Mouse (Mus musculus): ENCODE results near the gene Plxna2. TPM values are rescaled to one million over a fixed set of nuclear protein-coding genes. Genes with fewer than 3 reads are reported as not detected.

Gene Plxna2
- polyA plus RNA-seq, 1 experiment from 2014 or later = 7.7 TPM

GRCm38 (mm10) chr1:194745177-194745934 lies 127.3 kb downstream of the Plxna2 start:
- ATAC-seq (ENCODE audit: insufficient number of reproducible peaks, insufficient read depth, low FRiP score, low read depth) = no peak
- Histone ChIP-seq H3K27ac (ENCODE audit: low read length) (no peak overlapping the region), H3K4me1 (ENCODE audit: control insufficient read depth, insufficient read depth, low read length) (peaks cover 3% of the 10 kb centered on the region; the same call in 1 of the 2 replicates), H3K4me2 (replicated peaks; ENCODE audit: low read depth, low read length) (no peak overlapping the region), H3K9ac (replicated peaks; ENCODE audit: low read depth, low read length) (no peak overlapping the region), H3K4me3 (ENCODE audit: low read depth, low read length) (no peak overlapping the region), H3K9me3 (ENCODE audit: control insufficient read depth, low read depth, low read length) (no peaks in the 10 kb centered on the region), H3K36me3 (ENCODE audit: control insufficient read depth, insufficient read depth, low read length) (no peaks in the 10 kb centered on the region; the same call in 1 of the 2 replicates), H3K27me3 (ENCODE audit: control insufficient read depth, insufficient read depth, low read length) (no peaks in the 10 kb centered on the region)
- 77% methylated on average over 2 of the region's 2 CpGs for WGBS

GRCm38 (mm10) chr1:194746332-194747249 lies 128.6 kb downstream of the Plxna2 start:
- no peak overlapping the region for H3K9ac ChIP-seq (replicated peaks; ENCODE audit: low read depth, low read length)
- H3K4me2 ChIP-seq (replicated peaks; ENCODE audit: low read depth, low read length) = no peak overlapping the region
- no peaks in the 10 kb centered on the region for H3K27me3 ChIP-seq (ENCODE audit: control insufficient read depth, insufficient read depth, low read length)
- no peaks in the 10 kb centered on the region; the same call in none of the 2 replicates for H3K36me3 ChIP-seq (ENCODE audit: control insufficient read depth, insufficient read depth, low read length)
- ATAC-seq (ENCODE audit: insufficient number of reproducible peaks, insufficient read depth, low FRiP score, low read depth) = peak; percentile 75; the same call in 1 of the 2 replicates
- H3K4me1 ChIP-seq (ENCODE audit: control insufficient read depth, insufficient read depth, low read length) = peaks cover 3% of the 10 kb centered on the region; the same call in 1 of the 2 replicates
- no peak overlapping the region for H3K27ac ChIP-seq (ENCODE audit: low read length)
- no peaks in the 10 kb centered on the region for H3K9me3 ChIP-seq (ENCODE audit: control insufficient read depth, low read depth, low read length)
- 29% methylated on average over 6 of the region's 6 CpGs for WGBS
- H3K4me3 ChIP-seq (ENCODE audit: low read depth, low read length) = no peak overlapping the region

- no peak for ATAC-seq (ENCODE audit: insufficient number of reproducible peaks, insufficient read depth, low FRiP score, low read depth)
- Histone ChIP-seq H3K36me3 (ENCODE audit: control insufficient read depth, insufficient read depth, low read length) (no peaks in the 10 kb centered on the region; the same call in none of the 2 replicates), H3K4me1 (ENCODE audit: control insufficient read depth, insufficient read depth, low read length) (peaks cover 3% of the 10 kb centered on the region; the same call in 1 of the 2 replicates), H3K4me2 (replicated peaks; ENCODE audit: low read depth, low read length) (no peak overlapping the region), H3K4me3 (ENCODE audit: low read depth, low read length) (no peak overlapping the region), H3K27me3 (ENCODE audit: control insufficient read depth, insufficient read depth, low read length) (no peaks in the 10 kb centered on the region), H3K27ac (ENCODE audit: low read length) (no peak overlapping the region), H3K9me3 (ENCODE audit: control insufficient read depth, low read depth, low read length) (no peaks in the 10 kb centered on the region), H3K9ac (replicated peaks; ENCODE audit: low read depth, low read length) (no peak overlapping the region)
These were observed 129.2 kb downstream of the Plxna2 start for GRCm38 (mm10) chr1:194747258-194747657.

GRCm38 (mm10) chr1:194753168-194753567 lies 135.2 kb downstream of the Plxna2 start:
- no peaks in the 10 kb centered on the region for H3K9me3 ChIP-seq (ENCODE audit: control insufficient read depth, low read depth, low read length)
- no peak overlapping the region for H3K27ac ChIP-seq (ENCODE audit: low read length)
- no peaks in the 10 kb centered on the region for H3K4me1 ChIP-seq (ENCODE audit: control insufficient read depth, insufficient read depth, low read length)
- H3K27me3 ChIP-seq (ENCODE audit: control insufficient read depth, insufficient read depth, low read length) = no peaks in the 10 kb centered on the region
- no peak overlapping the region for H3K4me3 ChIP-seq (ENCODE audit: low read depth, low read length)
- H3K36me3 ChIP-seq (ENCODE audit: control insufficient read depth, insufficient read depth, low read length) = no peaks in the 10 kb centered on the region; the same call in none of the 2 replicates
- H3K9ac ChIP-seq (replicated peaks; ENCODE audit: low read depth, low read length) = no peak overlapping the region
- no peak overlapping the region for H3K4me2 ChIP-seq (replicated peaks; ENCODE audit: low read depth, low read length)
- no peak for ATAC-seq (ENCODE audit: insufficient number of reproducible peaks, insufficient read depth, low FRiP score, low read depth)
- WGBS = 48% methylated on average over 2 of the region's 2 CpGs

- Histone ChIP-seq H3K4me3 (ENCODE audit: low read depth, low read length) (no peak overlapping the region), H3K36me3 (ENCODE audit: control insufficient read depth, insufficient read depth, low read length) (no peaks in the 10 kb centered on the region; the same call in 1 of the 2 replicates), H3K27ac (ENCODE audit: low read length) (no peak overlapping the region), H3K9me3 (ENCODE audit: control insufficient read depth, low read depth, low read length) (no peaks in the 10 kb centered on the region), H3K27me3 (ENCODE audit: control insufficient read depth, insufficient read depth, low read length) (no peaks in the 10 kb centered on the region), H3K4me1 (ENCODE audit: control insufficient read depth, insufficient read depth, low read length) (no peaks in the 10 kb centered on the region), H3K9ac (replicated peaks; ENCODE audit: low read depth, low read length) (no peak overlapping the region), H3K4me2 (replicated peaks; ENCODE audit: low read depth, low read length) (no peak overlapping the region)
- no peak for ATAC-seq (ENCODE audit: insufficient number of reproducible peaks, insufficient read depth, low FRiP score, low read depth)
These were observed 138.0 kb downstream of the Plxna2 start for GRCm38 (mm10) chr1:194756001-194756400.

GRCm38 (mm10) chr1:194756409-194756808 lies 138.4 kb downstream of the Plxna2 start:
- Histone ChIP-seq H3K27ac (ENCODE audit: low read length) (no peak overlapping the region), H3K4me2 (replicated peaks; ENCODE audit: low read depth, low read length) (no peak overlapping the region), H3K9me3 (ENCODE audit: control insufficient read depth, low read depth, low read length) (no peaks in the 10 kb centered on the region), H3K4me3 (ENCODE audit: low read depth, low read length) (no peak overlapping the region), H3K4me1 (ENCODE audit: control insufficient read depth, insufficient read depth, low read length) (no peaks in the 10 kb centered on the region), H3K27me3 (ENCODE audit: control insufficient read depth, insufficient read depth, low read length) (no peaks in the 10 kb centered on the region), H3K9ac (replicated peaks; ENCODE audit: low read depth, low read length) (no peak overlapping the region), H3K36me3 (ENCODE audit: control insufficient read depth, insufficient read depth, low read length) (no peaks in the 10 kb centered on the region; the same call in 1 of the 2 replicates)
- 76% methylated on average over 2 of the region's 2 CpGs for WGBS
- ATAC-seq (ENCODE audit: insufficient number of reproducible peaks, insufficient read depth, low FRiP score, low read depth) = no peak

- no peaks in the 10 kb centered on the region for H3K27me3 ChIP-seq (ENCODE audit: control insufficient read depth, insufficient read depth, low read length)
- no peaks in the 10 kb centered on the region for H3K36me3 ChIP-seq (ENCODE audit: control insufficient read depth, insufficient read depth, low read length)
- H3K4me1 ChIP-seq (ENCODE audit: control insufficient read depth, insufficient read depth, low read length) = no peaks in the 10 kb centered on the region
- no peak overlapping the region for H3K4me3 ChIP-seq (ENCODE audit: low read depth, low read length)
- ATAC-seq (ENCODE audit: insufficient number of reproducible peaks, insufficient read depth, low FRiP score, low read depth) = no peak
- WGBS = 93% methylated on average over 3 of the region's 3 CpGs
- H3K9me3 ChIP-seq (ENCODE audit: control insufficient read depth, low read depth, low read length) = no peaks in the 10 kb centered on the region
- no peak overlapping the region for H3K9ac ChIP-seq (replicated peaks; ENCODE audit: low read depth, low read length)
- H3K4me2 ChIP-seq (replicated peaks; ENCODE audit: low read depth, low read length) = no peak overlapping the region
- no peak overlapping the region for H3K27ac ChIP-seq (ENCODE audit: low read length)
These were observed 138.8 kb downstream of the Plxna2 start for GRCm38 (mm10) chr1:194756863-194757262.

- H3K9me3 ChIP-seq (ENCODE audit: control insufficient read depth, low read depth, low read length) = no peaks in the 10 kb centered on the region
- H3K4me2 ChIP-seq (replicated peaks; ENCODE audit: low read depth, low read length) = no peak overlapping the region
- H3K4me1 ChIP-seq (ENCODE audit: control insufficient read depth, insufficient read depth, low read length) = no peaks in the 10 kb centered on the region
- WGBS = 81% methylated on average over 2 of the region's 2 CpGs
- H3K27ac ChIP-seq (ENCODE audit: low read length) = no peak overlapping the region
- no peak overlapping the region for H3K9ac ChIP-seq (replicated peaks; ENCODE audit: low read depth, low read length)
- no peaks in the 10 kb centered on the region for H3K27me3 ChIP-seq (ENCODE audit: control insufficient read depth, insufficient read depth, low read length)
- no peak for ATAC-seq (ENCODE audit: insufficient number of reproducible peaks, insufficient read depth, low FRiP score, low read depth)
- H3K36me3 ChIP-seq (ENCODE audit: control insufficient read depth, insufficient read depth, low read length) = no peaks in the 10 kb centered on the region
- no peak overlapping the region for H3K4me3 ChIP-seq (ENCODE audit: low read depth, low read length)
These were observed 143.6 kb downstream of the Plxna2 start for GRCm38 (mm10) chr1:194761432-194762212.
